Mouse (Mus musculus) hindbrain, embryonic 15.5 days (tissue): ENCODE data around the gene Xxylt1. TPM values are rescaled to one million over a fixed set of nuclear protein-coding genes. Genes with fewer than 3 reads are reported as not detected.

ENCODE experiments used
- ATAC-seq: fragments of 200-750 bp; cut with Nextera tagmentation; 2 replicates; pipeline ENCODE4 v1.8.0; 2017; ENCODE audit warnings: low read depth, moderate number of reproducible peaks, moderate TSS enrichment; ENCODE audit not compliant: low FRiP score
- H3K27ac ChIP-seq: fragments of 300-500 bp; sonication (generic); replicated peaks from 2 replicates; pipeline ENCODE4 v1.5.1; 2015; ENCODE audit warnings: mild to moderate bottlenecking, inconsistent platforms
- H3K27me3 ChIP-seq: fragments of 300-500 bp; sonication (generic); 2 replicates; pipeline ENCODE4 v1.6.1; 2015; ENCODE audit warnings: control low read depth, inconsistent platforms
- H3K36me3 ChIP-seq: fragments of 300-500 bp; sonication (generic); 2 replicates; pipeline ENCODE4 v1.6.1; 2015; ENCODE audit warnings: control low read depth, inconsistent platforms
- H3K4me1 ChIP-seq: fragments of 300-500 bp; sonication (generic); replicated peaks from 2 replicates; pipeline ENCODE4 v1.6.1; 2015; ENCODE audit warnings: control low read depth, inconsistent platforms
- H3K4me2 ChIP-seq: fragments of 300-500 bp; sonication (generic); 2 replicates; pipeline ENCODE4 v1.6.1; 2015; ENCODE audit warnings: moderate library complexity, mild to moderate bottlenecking, inconsistent platforms
- H3K4me3 ChIP-seq: fragments of 300-500 bp; sonication (generic); 2 replicates; pipeline ENCODE4 v1.5.1; 2015; ENCODE audit warnings: mild to moderate bottlenecking, inconsistent platforms
- H3K9ac ChIP-seq: fragments of 300-500 bp; sonication (generic); 2 replicates; pipeline ENCODE4 v1.6.1; 2015; ENCODE audit warnings: inconsistent platforms
- H3K9me3 ChIP-seq: fragments of 300-500 bp; sonication (generic); 2 replicates; pipeline ENCODE4 v1.6.1; 2016; ENCODE audit warnings: control low read depth, inconsistent platforms
- WGBS: fragments of 180-500 bp; shearing (Covaris S2); methylation state at CpG from one replicate; pipeline ENCODE4 v1.1.7; 2015; 5-methylcytosine and 5-hydroxymethylcytosine counted together
- polyA plus RNA-seq: library from polyadenylated mRNA; unstranded; fragments of >200 nt; fragmentation: Nextera tagmentation; extraction: Ambion mirVana; gene quantifications from 2 replicates; pipeline ENCODE4 v1.2.1, GENCODE M21; 2015

The Xxylt1 gene
- polyA plus RNA-seq, 1 experiment from 2014 or later = 17.3 TPM

DNA sequence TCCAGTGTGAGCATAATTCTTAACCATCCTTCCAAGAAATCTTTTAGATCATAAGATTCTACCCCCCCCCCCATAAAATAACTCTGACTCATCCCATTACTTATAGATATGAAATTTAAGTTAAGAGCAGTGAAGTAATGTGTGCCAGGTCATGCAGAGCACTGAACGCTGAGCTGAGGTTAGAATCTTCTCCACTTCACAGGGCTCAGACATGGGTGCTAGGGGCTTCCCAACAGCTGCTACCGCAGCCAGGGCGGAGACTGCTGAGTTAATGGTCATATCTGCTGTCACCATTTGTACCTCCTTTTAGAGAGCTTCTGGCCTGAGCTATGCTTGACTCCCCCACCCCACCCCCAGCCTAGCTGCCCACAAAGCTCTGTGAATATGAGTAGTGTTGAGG is 143.6 kb downstream of the Xxylt1 start:
- ATAC-seq = no peak

DNA sequence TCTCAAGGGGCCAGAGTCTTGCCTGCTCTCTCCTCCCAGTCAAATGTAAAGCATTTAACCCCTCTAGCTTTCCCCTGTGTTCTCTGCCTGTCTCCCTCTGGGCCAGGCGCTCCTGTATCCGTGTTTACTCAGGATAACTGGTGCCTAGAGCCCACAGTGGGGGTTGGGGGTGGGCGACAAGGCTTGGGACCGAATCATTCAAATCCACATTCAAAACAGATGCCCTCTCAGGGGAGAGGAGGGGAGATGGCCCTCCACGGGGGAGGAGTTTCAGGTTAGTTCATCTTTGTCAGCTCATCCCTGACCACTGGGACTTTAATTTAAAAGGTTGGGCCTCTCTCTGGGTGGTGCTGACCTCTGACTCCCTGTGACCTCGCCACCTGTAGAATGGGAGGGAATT is 144.8 kb downstream of the Xxylt1 start:
- no peak for ATAC-seq
- Histone ChIP-seq H3K4me1 (0 out of 2 replicates have a peak, but pooled peaks cover 16% of the 10 kb centered on the region), H3K9ac (no peak overlapping the region), H3K27ac (no peak overlapping the region), H3K9me3 (no peaks in the 10 kb centered on the region), H3K4me2 (no peak overlapping the region), H3K36me3 (no peaks in the 10 kb centered on the region), H3K4me3 (no peak overlapping the region), H3K27me3 (no peaks in the 10 kb centered on the region)
- WGBS = 36% methylated on average over 6 of the region's 6 CpGs

More for the DNA sequence above, 143.6 kb downstream of the Xxylt1 start:
- no peaks in the 10 kb centered on the region for H3K9me3 ChIP-seq
- 0 out of 2 replicates have a peak, but pooled peaks cover 16% of the 10 kb centered on the region for H3K4me1 ChIP-seq
- no peak overlapping the region for H3K4me3 ChIP-seq
- no peaks in the 10 kb centered on the region for H3K27me3 ChIP-seq
- 97% methylated on average over 3 of the region's 3 CpGs for WGBS
- no peak overlapping the region for H3K9ac ChIP-seq
- H3K36me3 ChIP-seq = no peaks in the 10 kb centered on the region
- H3K4me2 ChIP-seq = no peak overlapping the region
- H3K27ac ChIP-seq = no peak overlapping the region

DNA sequence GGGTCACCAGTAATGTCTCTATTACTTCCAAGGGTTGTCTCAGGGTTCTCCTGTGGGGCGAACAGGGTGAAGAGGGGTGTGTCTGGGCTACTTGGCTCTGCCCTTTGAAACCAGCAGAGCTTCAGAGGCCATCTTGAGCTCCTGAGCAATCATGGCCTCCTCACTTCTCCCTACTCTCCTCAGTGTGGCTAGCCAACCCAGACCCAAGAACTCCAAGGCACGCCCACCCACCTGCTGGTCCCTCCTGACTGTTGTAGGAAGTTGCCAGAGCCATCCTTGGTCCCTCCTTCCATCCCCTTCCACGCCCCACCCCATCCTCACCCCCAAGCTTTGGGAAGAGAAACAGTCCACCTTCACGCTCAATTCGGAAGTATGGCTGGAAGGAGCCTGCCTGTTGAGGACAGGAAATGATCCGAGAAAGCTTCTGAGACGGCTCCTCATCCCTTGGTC is 145.2 kb downstream of the Xxylt1 start:
- Histone ChIP-seq H3K4me2 (no peak overlapping the region), H3K36me3 (no peaks in the 10 kb centered on the region), H3K9me3 (no peaks in the 10 kb centered on the region), H3K27ac (no peak overlapping the region), H3K4me3 (no peak overlapping the region), H3K4me1 (0 out of 2 replicates have a peak, but pooled peaks cover 16% of the 10 kb centered on the region), H3K27me3 (no peaks in the 10 kb centered on the region), H3K9ac (no peak overlapping the region)
- 91% methylated on average over 7 of the region's 7 CpGs for WGBS
- no peak for ATAC-seq

GRCm38 (mm10) chr16:30934967-30935690 is 146.1 kb downstream of the Xxylt1 start:
- H3K27ac ChIP-seq = no peak overlapping the region
- 0 out of 2 replicates have a peak, but pooled peaks cover 16% of the 10 kb centered on the region for H3K4me1 ChIP-seq
- no peak overlapping the region for H3K4me2 ChIP-seq
- H3K9me3 ChIP-seq = no peaks in the 10 kb centered on the region
- H3K9ac ChIP-seq = no peak overlapping the region
- 0 out of 2 replicates have a peak, but pooled peaks have one; percentile 46 for ATAC-seq
- WGBS = 62% methylated on average over 15 of the region's 15 CpGs
- H3K36me3 ChIP-seq = no peaks in the 10 kb centered on the region
- H3K27me3 ChIP-seq = no peaks in the 10 kb centered on the region
- H3K4me3 ChIP-seq = no peak overlapping the region

- 51% methylated on average over 11 of the region's 11 CpGs for WGBS
- no peak overlapping the region for H3K4me3 ChIP-seq
- no peak overlapping the region for H3K9ac ChIP-seq
- no peaks in the 10 kb centered on the region for H3K9me3 ChIP-seq
- no peak overlapping the region for H3K27ac ChIP-seq
- no peak overlapping the region for H3K4me2 ChIP-seq
- H3K27me3 ChIP-seq = no peaks in the 10 kb centered on the region
- no peaks in the 10 kb centered on the region for H3K36me3 ChIP-seq
- ATAC-seq = no peak
- 0 out of 2 replicates have a peak, but pooled peaks cover 10% of the 10 kb centered on the region for H3K4me1 ChIP-seq
These were observed 146.9 kb downstream of the Xxylt1 start for GRCm38 (mm10) chr16:30934205-30934780.

DNA sequence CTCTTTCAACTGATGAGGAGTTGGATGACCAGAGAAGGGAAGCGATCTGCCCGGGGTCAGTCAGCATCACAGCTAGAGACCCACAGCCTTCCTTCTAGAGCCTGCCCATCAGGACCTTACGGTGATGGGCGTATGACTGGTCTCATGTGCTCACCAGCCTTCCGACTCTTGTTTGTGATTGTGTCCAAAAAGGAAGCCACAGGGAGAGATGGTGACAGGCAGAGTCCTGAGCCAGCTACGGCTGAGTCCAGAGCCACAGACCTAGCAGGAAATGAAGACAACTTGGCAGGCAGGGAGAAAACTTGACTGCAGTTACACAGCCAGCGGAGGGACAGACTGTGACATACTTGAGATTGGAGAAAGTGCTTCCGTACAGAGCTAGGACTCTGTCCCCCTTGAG is 147.9 kb downstream of the Xxylt1 start:
- H3K9ac ChIP-seq = no peak overlapping the region
- no peaks in the 10 kb centered on the region for H3K27me3 ChIP-seq
- H3K4me2 ChIP-seq = no peak overlapping the region
- no peaks in the 10 kb centered on the region for H3K36me3 ChIP-seq
- no peak overlapping the region for H3K27ac ChIP-seq
- ATAC-seq = no peak
- no peak overlapping the region for H3K4me3 ChIP-seq
- no peaks in the 10 kb centered on the region for H3K9me3 ChIP-seq
- WGBS = 95% methylated on average over 8 of the region's 8 CpGs
- 0 out of 2 replicates have a peak, but pooled peaks cover 10% of the 10 kb centered on the region for H3K4me1 ChIP-seq

DNA sequence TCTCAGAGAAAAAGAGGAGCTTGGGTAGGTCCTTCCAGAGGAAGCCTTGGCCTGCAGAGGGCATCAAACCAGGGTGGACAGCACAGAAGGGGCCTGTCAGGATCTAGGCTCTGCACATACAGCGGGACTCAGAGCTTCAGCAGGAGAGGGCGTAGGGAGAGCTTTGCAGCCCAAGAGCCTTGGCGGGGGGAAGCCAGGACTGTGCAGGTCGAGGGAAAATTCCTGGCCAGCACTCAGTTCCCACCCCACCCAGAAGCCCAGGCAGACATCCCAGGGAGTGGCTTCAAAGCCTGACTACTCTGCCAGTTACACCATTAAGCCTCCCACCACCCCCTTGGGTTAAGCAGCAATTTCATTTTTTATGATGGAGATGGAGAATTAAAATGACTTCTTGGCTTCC is 148.4 kb downstream of the Xxylt1 start:
- H3K36me3 ChIP-seq = no peaks in the 10 kb centered on the region
- no peak overlapping the region for H3K27ac ChIP-seq
- no peak overlapping the region for H3K4me3 ChIP-seq
- H3K27me3 ChIP-seq = no peaks in the 10 kb centered on the region
- WGBS = 80% methylated on average over 4 of the region's 4 CpGs
- ATAC-seq = no peak
- no peaks in the 10 kb centered on the region for H3K9me3 ChIP-seq
- H3K4me1 ChIP-seq = 0 out of 2 replicates have a peak, but pooled peaks cover 10% of the 10 kb centered on the region
- H3K9ac ChIP-seq = no peak overlapping the region
- no peak overlapping the region for H3K4me2 ChIP-seq

GRCm38 (mm10) chr16:30932196-30932595 is 149.0 kb downstream of the Xxylt1 start:
- Histone ChIP-seq H3K4me3 (no peak overlapping the region), H3K9me3 (no peaks in the 10 kb centered on the region), H3K27ac (no peak overlapping the region), H3K27me3 (no peaks in the 10 kb centered on the region), H3K4me1 (0 out of 2 replicates have a peak, but pooled peaks cover 10% of the 10 kb centered on the region), H3K4me2 (no peak overlapping the region), H3K9ac (no peak overlapping the region), H3K36me3 (no peaks in the 10 kb centered on the region)
- WGBS = 85% methylated on average over 5 of the region's 5 CpGs
- ATAC-seq = no peak

- no peak overlapping the region for H3K4me3 ChIP-seq
- ATAC-seq = no peak
- 90% methylated on average over 3 of the region's 3 CpGs for WGBS
- no peak overlapping the region for H3K9ac ChIP-seq
- H3K9me3 ChIP-seq = no peaks in the 10 kb centered on the region
- H3K27me3 ChIP-seq = no peaks in the 10 kb centered on the region
- no peaks in the 10 kb centered on the region for H3K36me3 ChIP-seq
- no peaks in the 10 kb centered on the region for H3K4me1 ChIP-seq
- H3K4me2 ChIP-seq = no peak overlapping the region
- no peak overlapping the region for H3K27ac ChIP-seq
These were observed 152.1 kb downstream of the Xxylt1 start for GRCm38 (mm10) chr16:30929165-30929564.

DNA sequence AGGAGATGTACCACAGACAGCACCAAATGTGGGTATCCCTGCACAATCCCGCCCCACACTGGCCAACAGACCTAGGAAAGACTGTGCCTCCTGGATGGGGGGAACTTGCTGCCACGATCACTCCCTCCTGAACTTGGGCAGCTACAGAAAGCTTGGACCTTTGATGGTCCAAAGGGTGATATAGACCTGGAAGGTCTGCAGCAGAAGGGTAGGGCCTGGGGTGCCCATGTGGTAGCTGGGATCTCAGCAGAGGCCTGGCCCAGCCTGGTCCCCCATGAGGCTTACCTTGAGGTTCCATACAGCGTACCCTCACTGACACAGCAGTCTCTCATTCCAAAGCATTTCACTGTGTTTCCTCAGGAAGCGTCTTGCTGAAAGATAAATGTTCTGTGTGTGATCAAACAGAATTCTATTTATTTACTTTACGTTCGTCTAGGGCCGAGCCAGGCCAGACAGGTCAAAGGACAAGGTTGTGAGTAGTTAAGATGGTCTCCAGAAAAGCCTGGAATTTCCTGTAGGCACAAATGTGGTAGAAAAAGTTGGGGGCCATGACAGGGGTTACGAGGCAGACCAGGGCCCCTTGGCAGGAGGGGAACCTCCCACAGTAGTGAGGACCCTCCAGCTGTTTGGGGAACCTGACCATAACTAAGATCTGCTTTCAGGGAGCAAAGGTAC is 153.0 kb downstream of the Xxylt1 start:
- no peaks in the 10 kb centered on the region for H3K36me3 ChIP-seq
- WGBS = 85% methylated on average over 8 of the region's 8 CpGs
- H3K4me1 ChIP-seq = no peaks in the 10 kb centered on the region
- no peak overlapping the region for H3K27ac ChIP-seq
- no peak for ATAC-seq
- no peaks in the 10 kb centered on the region for H3K9me3 ChIP-seq
- no peak overlapping the region for H3K9ac ChIP-seq
- H3K4me3 ChIP-seq = no peak overlapping the region
- no peak overlapping the region for H3K4me2 ChIP-seq
- no peaks in the 10 kb centered on the region for H3K27me3 ChIP-seq

- no peaks in the 10 kb centered on the region for H3K36me3 ChIP-seq
- H3K9ac ChIP-seq = no peak overlapping the region
- no peak for ATAC-seq
- H3K9me3 ChIP-seq = no peaks in the 10 kb centered on the region
- H3K4me1 ChIP-seq = no peaks in the 10 kb centered on the region
- no peak overlapping the region for H3K4me3 ChIP-seq
- 76% methylated on average over 4 of the region's 4 CpGs for WGBS
- no peak overlapping the region for H3K4me2 ChIP-seq
- no peak overlapping the region for H3K27ac ChIP-seq
- no peaks in the 10 kb centered on the region for H3K27me3 ChIP-seq
These were observed 155.7 kb downstream of the Xxylt1 start for GRCm38 (mm10) chr16:30925496-30925895.

GRCm38 (mm10) chr16:30923899-30924298 is 157.3 kb downstream of the Xxylt1 start:
- 69% methylated on average over 7 of the region's 7 CpGs for WGBS
- no peaks in the 10 kb centered on the region for H3K9me3 ChIP-seq
- H3K27ac ChIP-seq = no peak overlapping the region
- no peak for ATAC-seq
- no peak overlapping the region for H3K9ac ChIP-seq
- no peak overlapping the region for H3K4me2 ChIP-seq
- no peaks in the 10 kb centered on the region for H3K4me1 ChIP-seq
- H3K4me3 ChIP-seq = no peak overlapping the region
- H3K36me3 ChIP-seq = no peaks in the 10 kb centered on the region
- no peaks in the 10 kb centered on the region for H3K27me3 ChIP-seq
